Mouse (Mus musculus): Measurements from ENCODE around the gene Tnn. TPM values are rescaled to one million over a fixed set of nuclear protein-coding genes. Genes with fewer than 3 reads are reported as not detected.

The Tnn gene
- total RNA-seq, 2 experiments from 2014 or later = 0.31 to 0.39 TPM

- no peak for DNase-seq (ENCODE audit: low spot score in 2 of 2)
Observed at GRCm38 (mm10) chr1:160045056-160045715, 108.2 kb downstream of the Tnn start.

- DNase-seq (ENCODE audit: low spot score in 2 of 2) = peak; percentile 44 to 54
Observed at GRCm38 (mm10) chr1:160044237-160045021, 109.0 kb downstream of the Tnn start, which contains the start of gene 4930523C07Rik. Gene 4930523C07Rik, plus strand, starts transcription at chr1:160044382.

- DNase-seq (ENCODE audit: low spot score in 2 of 2) = no peak
Observed at GRCm38 (mm10) chr1:160043271-160043975, 110.0 kb downstream of the Tnn start.

GRCm38 (mm10) chr1:160042351-160042750 lies 111.0 kb downstream of the Tnn start:
- DNase-seq (ENCODE audit: low spot score in 2 of 2) = no peak

- DNase-seq (ENCODE audit: low spot score in 2 of 2) = no peak
Observed at GRCm38 (mm10) chr1:160041264-160041775, 112.1 kb downstream of the Tnn start.

- DNase-seq (ENCODE audit: low spot score in 2 of 2) = no peak
Observed at GRCm38 (mm10) chr1:160039951-160040645, 113.3 kb downstream of the Tnn start.

GRCm38 (mm10) chr1:160036996-160037521 lies 116.3 kb downstream of the Tnn start:
- no peak for DNase-seq (ENCODE audit: low spot score in 2 of 2)

- DNase-seq (ENCODE audit: low spot score in 2 of 2) = no peak
Observed at GRCm38 (mm10) chr1:160035561-160035960, 117.8 kb downstream of the Tnn start.

Other genes with a start within 250 kb of the Tnn start
- 1 to 10 TPM; 2.3 to 2.4 TPM for gene 4930523C07Rik, start 109.2 kb downstream of the Tnn start, total RNA-seq (2021)
- gene Mrps14, start 41.6 kb upstream of the Tnn start, total RNA-seq (2021) = 10 to 100 TPM; 50.5 to 54.4 TPM
- 100 to 1,000 TPM in 1 of 2 experiments, 10 to 100 TPM in 1; 93.2 to 104 TPM for gene Cacybp, start 59.3 kb upstream of the Tnn start, total RNA-seq (2021)

Data from layer of hippocampus, postnatal 10 days (tissue).